Mouse (Mus musculus) heart, postnatal 0 days (tissue): ENCODE measurements around the gene Tcap.

Source experiments
- CTCF ChIP-seq: IDR thresholded peaks from 2 replicates; pipeline ENCODE4 v1.5.1; 2016; ENCODE audit warnings: antibody characterized with exemption, control low read depth, low read depth
- EP300 ChIP-seq: IDR thresholded peaks from 2 replicates; pipeline ENCODE4 v1.6.1; 2016; ENCODE audit warnings: antibody characterized with exemption, low read depth

DNA sequence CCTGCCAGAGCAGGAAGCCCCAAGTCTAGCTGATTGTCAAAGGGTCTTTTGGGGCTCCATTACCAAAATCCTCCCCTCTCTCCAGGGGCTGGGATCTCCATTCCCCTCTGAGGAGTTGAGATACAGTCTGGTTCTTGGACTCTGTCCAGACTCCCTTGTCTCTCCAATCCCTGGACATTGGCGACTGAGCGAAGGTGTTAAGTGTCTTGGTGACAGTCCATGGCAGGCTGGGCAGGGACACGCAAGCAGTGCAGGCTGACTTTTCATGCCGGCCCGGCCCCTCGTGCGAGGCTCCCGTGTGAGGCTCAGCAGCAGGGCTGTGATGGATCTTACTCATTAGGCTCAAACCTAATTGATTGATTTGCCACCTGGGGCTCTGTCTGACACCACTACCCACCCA is 9.3 kb upstream of the Tcap start:
- TF ChIP-seq CTCF (no peak), EP300 (no peak)
